Mouse (Mus musculus) bone marrow, adult 2 months (tissue): ENCODE results near the gene Fgf12.

Source experiments
- CTCF ChIP-seq: fragments of 200-500 bp; IDR thresholded peaks from 2 replicates; pipeline ENCODE4 v1.5.1; 2011; ENCODE audit warnings: low read length, control low read depth; ENCODE audit not compliant: control insufficient read depth, insufficient read depth
- POLR2A ChIP-seq: fragments of 200-500 bp; IDR thresholded peaks from 2 replicates; pipeline ENCODE4 v1.6.1; 2011; ENCODE audit warnings: low read depth, mild to moderate bottlenecking, control low read depth, low read length, borderline replicate concordance; ENCODE audit not compliant: control insufficient read depth

DNA sequence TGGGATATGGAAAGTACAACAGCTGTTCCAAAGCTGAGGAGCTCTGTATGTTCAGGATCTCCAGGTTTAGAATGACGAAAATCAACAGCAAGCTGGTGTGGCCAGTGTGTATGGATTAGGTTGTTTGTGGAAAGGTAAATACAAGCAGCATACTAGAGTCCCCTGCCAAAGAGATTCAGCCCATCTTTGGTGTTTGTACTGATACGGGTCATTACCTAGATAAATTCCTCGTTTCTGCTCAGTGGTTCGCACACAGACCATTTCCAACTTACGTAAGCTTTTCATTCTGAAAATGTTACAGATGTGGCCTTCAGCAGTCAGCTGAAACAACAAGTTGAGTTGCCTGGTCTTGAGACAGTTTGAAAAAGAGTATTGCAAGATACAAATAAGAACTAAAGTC, 536.9 kb downstream of the Fgf12 start:
- TF ChIP-seq POLR2A (no peak), CTCF (no peak)
